Mouse (Mus musculus) limb, embryonic 12.5 days (tissue): ENCODE results near the gene Fbln5. TPM values are rescaled to one million over a fixed set of nuclear protein-coding genes. Genes with fewer than 3 reads are reported as not detected.
A peak's percentile ranks its signal among the peaks of the same experiment; 100 is the strongest.

Source experiments
- ATAC-seq: fragments of 200-750 bp; cut with Nextera tagmentation; 2 replicates; pipeline ENCODE4 v1.8.0; 2017; ENCODE audit warnings: low read depth, moderate TSS enrichment; ENCODE audit not compliant: insufficient number of reproducible peaks, insufficient read depth, low FRiP score, low TSS enrichment
- H3K27ac ChIP-seq: fragments of 300-500 bp; sonication (generic); 2 replicates; pipeline ENCODE4 v1.5.1; 2016; ENCODE audit warnings: mild to moderate bottlenecking, moderate library complexity
- H3K27me3 ChIP-seq: fragments of 300-500 bp; sonication (generic); 2 replicates; pipeline ENCODE4 v1.6.1; 2016; ENCODE audit warnings: mild to moderate bottlenecking, moderate library complexity
- H3K36me3 ChIP-seq: fragments of 300-500 bp; sonication (generic); 2 replicates; pipeline ENCODE4 v1.6.1; 2016; ENCODE audit warnings: mild to moderate bottlenecking, moderate library complexity
- H3K4me1 ChIP-seq: fragments of 300-500 bp; sonication (generic); replicated peaks from 2 replicates; pipeline ENCODE4 v1.6.1; 2016
- H3K4me2 ChIP-seq: fragments of 300-500 bp; sonication (generic); 2 replicates; pipeline ENCODE4 v1.6.1; 2016; ENCODE audit warnings: mild to moderate bottlenecking, moderate library complexity
- H3K4me3 ChIP-seq: fragments of 300-500 bp; sonication (generic); replicated peaks from 2 replicates; pipeline ENCODE4 v1.5.1; 2016; ENCODE audit warnings: mild to moderate bottlenecking
- H3K9ac ChIP-seq: fragments of 300-500 bp; sonication (generic); replicated peaks from 2 replicates; pipeline ENCODE4 v1.6.1; 2016; ENCODE audit warnings: mild to moderate bottlenecking, moderate library complexity
- H3K9me3 ChIP-seq: fragments of 300-500 bp; sonication (generic); 2 replicates; pipeline ENCODE4 v1.6.1; 2016; ENCODE audit warnings: mild to moderate bottlenecking, moderate library complexity
- WGBS: fragments of 180-500 bp; shearing (Covaris S2); methylation state at CpG from one replicate; pipeline ENCODE4 v1.1.7; 2016; 5-methylcytosine and 5-hydroxymethylcytosine counted together
- polyA plus RNA-seq: library from polyadenylated mRNA; unstranded; fragments of >200 nt; fragmentation: Nextera tagmentation; extraction: Ambion mirVana; gene quantifications from 2 replicates; pipeline ENCODE4 v1.2.1, GENCODE M21; 2016

The Fbln5 gene
- polyA plus RNA-seq, 1 experiment from 2014 or later = 30.8 TPM

GRCm38 (mm10) chr12:101833115-101833506 is 14.3 kb upstream of the Fbln5 start:
- 91% methylated on average over 6 of the region's 6 CpGs for WGBS
- H3K36me3 ChIP-seq = peaks cover 37% of the 10 kb centered on the region
- no peak overlapping the region for H3K9ac ChIP-seq
- H3K27me3 ChIP-seq = no peaks in the 10 kb centered on the region
- H3K4me1 ChIP-seq = peaks cover 4% of the 10 kb centered on the region
- ATAC-seq = no peak
- no peak overlapping the region for H3K4me2 ChIP-seq
- H3K27ac ChIP-seq = no peak overlapping the region
- H3K4me3 ChIP-seq = no peak overlapping the region
- H3K9me3 ChIP-seq = no peaks in the 10 kb centered on the region

- peaks cover 4% of the 10 kb centered on the region for H3K4me1 ChIP-seq
- no peak overlapping the region for H3K4me2 ChIP-seq
- H3K9me3 ChIP-seq = no peaks in the 10 kb centered on the region
- no peak overlapping the region for H3K9ac ChIP-seq
- H3K4me3 ChIP-seq = no peak overlapping the region
- H3K36me3 ChIP-seq = peaks cover 30% of the 10 kb centered on the region
- no peaks in the 10 kb centered on the region for H3K27me3 ChIP-seq
- ATAC-seq = no peak
- H3K27ac ChIP-seq = no peak overlapping the region
- WGBS = 80% methylated on average over 7 of the region's 7 CpGs
These were observed 13.6 kb upstream of the Fbln5 start for GRCm38 (mm10) chr12:101832179-101833114.

- peaks cover 20% of the 10 kb centered on the region; the same call in 1 of the 2 replicates for H3K36me3 ChIP-seq
- peaks cover 4% of the 10 kb centered on the region for H3K4me1 ChIP-seq
- H3K4me2 ChIP-seq = no peak overlapping the region
- no peak overlapping the region for H3K9ac ChIP-seq
- WGBS = 83% methylated on average over 4 of the region's 4 CpGs
- no peaks in the 10 kb centered on the region for H3K9me3 ChIP-seq
- 0 out of 2 replicates have a peak overlapping the region, but pooled peaks have one; percentile 29 for H3K27ac ChIP-seq
- H3K27me3 ChIP-seq = no peaks in the 10 kb centered on the region
- no peak for ATAC-seq
- no peak overlapping the region for H3K4me3 ChIP-seq
These were observed 12.4 kb upstream of the Fbln5 start for GRCm38 (mm10) chr12:101831221-101831620.

GRCm38 (mm10) chr12:101823161-101823560 is 4.3 kb upstream of the Fbln5 start:
- no peak overlapping the region for H3K4me3 ChIP-seq
- peaks cover 7% of the 10 kb centered on the region; the same call in 1 of the 2 replicates for H3K4me1 ChIP-seq
- no peaks in the 10 kb centered on the region for H3K36me3 ChIP-seq
- H3K27ac ChIP-seq = no peak overlapping the region
- no peak overlapping the region for H3K4me2 ChIP-seq
- H3K9ac ChIP-seq = no peak overlapping the region
- WGBS = 83% methylated on average over 4 of the region's 4 CpGs
- no peak for ATAC-seq
- peaks cover 4% of the 10 kb centered on the region; the same call in 1 of the 2 replicates for H3K27me3 ChIP-seq
- no peaks in the 10 kb centered on the region for H3K9me3 ChIP-seq

GRCm38 (mm10) chr12:101821596-101821995 is 2.7 kb upstream of the Fbln5 start:
- H3K4me1 ChIP-seq = peaks cover 20% of the 10 kb centered on the region
- H3K4me3 ChIP-seq = no peak overlapping the region
- H3K9ac ChIP-seq = no peak overlapping the region
- 23% methylated on average over 3 of the region's 3 CpGs for WGBS
- ATAC-seq = no peak
- H3K27me3 ChIP-seq = peaks cover 4% of the 10 kb centered on the region; the same call in 1 of the 2 replicates
- H3K9me3 ChIP-seq = no peaks in the 10 kb centered on the region
- H3K27ac ChIP-seq = no peak overlapping the region
- H3K4me2 ChIP-seq = no peak overlapping the region
- no peaks in the 10 kb centered on the region for H3K36me3 ChIP-seq

- ATAC-seq = 0 out of 2 replicates have a peak, but pooled peaks have one; percentile 24
- 34% methylated on average over 9 of the region's 9 CpGs for WGBS
- Histone ChIP-seq H3K9ac (peak overlapping the region; percentile 60; the same call in 1 of the 2 replicates), H3K27ac (peak overlapping the region; percentile 90; the same call in 1 of the 2 replicates), H3K4me3 (peak overlapping the region; percentile 50), H3K4me2 (peak overlapping the region; percentile 85), H3K4me1 (peaks cover 24% of the 10 kb centered on the region), H3K9me3 (no peaks in the 10 kb centered on the region), H3K36me3 (no peaks in the 10 kb centered on the region), H3K27me3 (peaks cover 4% of the 10 kb centered on the region; the same call in 1 of the 2 replicates)
These were observed 715 bp upstream of the Fbln5 start for GRCm38 (mm10) chr12:101819570-101819969.

- Histone ChIP-seq H3K27ac (peak overlapping the region; percentile 90), H3K9ac (peak overlapping the region; percentile 60), H3K9me3 (no peaks in the 10 kb centered on the region), H3K4me2 (peak overlapping the region; percentile 85), H3K4me1 (peaks cover 24% of the 10 kb centered on the region), H3K4me3 (peak overlapping the region; percentile 50), H3K36me3 (no peaks in the 10 kb centered on the region), H3K27me3 (peaks cover 4% of the 10 kb centered on the region; the same call in 1 of the 2 replicates)
- no peak for ATAC-seq
- WGBS = 11% methylated on average over 11 of the region's 11 CpGs
These were observed 628 bp downstream of the Fbln5 start for GRCm38 (mm10) chr12:101818246-101818607.

- peaks cover 4% of the 10 kb centered on the region; the same call in 1 of the 2 replicates for H3K27me3 ChIP-seq
- peaks cover 24% of the 10 kb centered on the region for H3K4me1 ChIP-seq
- 0 out of 2 replicates have a peak overlapping the region, but pooled peaks have one; percentile 50 for H3K4me3 ChIP-seq
- H3K9ac ChIP-seq = no peak overlapping the region
- ATAC-seq = no peak
- peak overlapping the region; percentile 85 for H3K4me2 ChIP-seq
- no peaks in the 10 kb centered on the region for H3K36me3 ChIP-seq
- WGBS = 48% methylated on average over 5 of the region's 5 CpGs
- no peaks in the 10 kb centered on the region for H3K9me3 ChIP-seq
- no peak overlapping the region for H3K27ac ChIP-seq
These were observed 2.0 kb downstream of the Fbln5 start for GRCm38 (mm10) chr12:101816810-101817209.

- Histone ChIP-seq H3K4me1 (peaks cover 24% of the 10 kb centered on the region), H3K27ac (no peak overlapping the region), H3K9me3 (no peaks in the 10 kb centered on the region), H3K9ac (no peak overlapping the region), H3K36me3 (no peaks in the 10 kb centered on the region), H3K4me2 (no peak overlapping the region), H3K4me3 (no peak overlapping the region), H3K27me3 (peaks cover 2% of the 10 kb centered on the region; the same call in 1 of the 2 replicates)
- 70% methylated on average over 6 of the region's 6 CpGs for WGBS
- ATAC-seq = no peak
These were observed 3.1 kb downstream of the Fbln5 start for GRCm38 (mm10) chr12:101815796-101816195.

- no peak overlapping the region for H3K27ac ChIP-seq
- ATAC-seq = no peak
- no peaks in the 10 kb centered on the region for H3K27me3 ChIP-seq
- H3K4me3 ChIP-seq = no peak overlapping the region
- H3K4me2 ChIP-seq = no peak overlapping the region
- 84% methylated on average over 2 of the region's 2 CpGs for whole genome bisulfite sequencing
- H3K9me3 ChIP-seq = no peaks in the 10 kb centered on the region
- H3K9ac ChIP-seq = no peak overlapping the region
- peaks cover 19% of the 10 kb centered on the region for H3K4me1 ChIP-seq
- H3K36me3 ChIP-seq = no peaks in the 10 kb centered on the region
These were observed 4.4 kb downstream of the Fbln5 start for GRCm38 (mm10) chr12:101814423-101814822.

- Histone ChIP-seq H3K36me3 (no peaks in the 10 kb centered on the region), H3K4me2 (no peak overlapping the region), H3K4me3 (no peak overlapping the region), H3K27me3 (no peaks in the 10 kb centered on the region), H3K9ac (no peak overlapping the region), H3K27ac (no peak overlapping the region), H3K4me1 (0 out of 2 replicates have a peak, but pooled peaks cover 4% of the 10 kb centered on the region), H3K9me3 (no peaks in the 10 kb centered on the region)
- ATAC-seq = no peak
- WGBS = 60% methylated on average over 6 of the region's 6 CpGs
These were observed 7.7 kb downstream of the Fbln5 start for GRCm38 (mm10) chr12:101811181-101811580.
